Mouse (Mus musculus): ENCODE results near the gene Naa80. TPM values are rescaled to one million over a fixed set of nuclear protein-coding genes. Genes with fewer than 3 reads are reported as not detected.
A peak's percentile ranks its signal among the peaks of the same experiment; 100 is the strongest.

Gene Naa80
- polyA plus RNA-seq, 1 experiment = 34.1 TPM

DNA sequence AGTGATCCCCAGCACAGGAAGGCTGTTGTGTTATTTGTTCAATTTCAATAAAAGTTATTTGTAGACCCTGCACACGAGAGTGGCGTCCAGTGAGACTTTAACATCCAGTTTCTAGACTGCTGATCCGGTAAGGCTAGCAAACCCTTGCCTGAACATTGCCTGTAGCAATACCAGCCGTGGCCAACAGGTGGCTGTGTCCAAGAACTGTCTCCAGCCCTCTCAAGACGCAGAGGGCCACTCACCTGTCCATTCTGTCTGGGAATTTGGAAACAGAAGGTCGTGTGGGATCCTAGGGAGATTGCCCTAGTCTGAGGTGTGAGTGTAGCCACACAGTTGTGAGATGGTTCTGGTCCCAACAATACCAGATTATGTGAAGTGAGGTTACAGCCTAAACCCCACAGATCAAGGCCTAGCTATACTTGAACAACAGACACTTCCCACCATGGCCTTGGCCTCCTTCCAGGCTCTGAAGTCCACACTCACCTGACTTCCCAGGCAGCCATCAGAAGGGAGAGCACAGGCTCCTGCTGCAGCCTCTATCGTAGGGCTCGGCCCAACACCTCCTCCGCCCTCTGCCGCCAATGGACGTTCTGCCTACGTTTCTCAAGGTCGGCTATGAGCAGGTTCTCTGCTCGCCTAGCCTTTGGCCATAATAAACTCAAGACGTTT, 12.5 kb upstream of the Naa80 start:
- Histone ChIP-seq H3K4me1 (ENCODE audit: control insufficient read depth, insufficient read depth, insufficient read length) (peaks cover 17% of the 10 kb centered on the region; the same call in 1 of the 2 replicates), H3K27me3 (ENCODE audit: control insufficient read depth, insufficient read depth, low read length) (no peaks in the 10 kb centered on the region), H3K27ac (ENCODE audit: insufficient read depth, low read length) (peak overlapping the region; percentile 12; the same call in 1 of the 2 replicates), H3K4me3 (ENCODE audit: extremely low read depth, insufficient read depth, insufficient read length) (no peak overlapping the region), H3K36me3 (ENCODE audit: control insufficient read depth, insufficient read depth, low read length) (peaks cover 7% of the 10 kb centered on the region)
- WGBS = 58% methylated on average over 15 of the region's 15 CpGs
- no peak for TF ChIP-seq POLR2A (IDR thresholded peaks at IDR 0.05; ENCODE audit: low read depth, low read length)
- peak; percentile 76; the same call in 1 of the 2 replicates for TF ChIP-seq CTCF (IDR thresholded peaks at IDR 0.05; ENCODE audit: extremely low read depth, insufficient read depth, insufficient read length, insufficient replicate concordance)
- DNase-seq (ENCODE audit: low read depth in 1 of 2, low spot score in 2 of 2) = peak in 1 of 2 experiments; percentile 78

GRCm38 (mm10) chr9:107566855-107567254, 11.8 kb upstream of the Naa80 start:
- Histone ChIP-seq H3K27ac (ENCODE audit: insufficient read depth, low read length) (peak overlapping the region; percentile 24; the same call in 1 of the 2 replicates), H3K36me3 (ENCODE audit: control insufficient read depth, insufficient read depth, low read length) (peaks cover 2% of the 10 kb centered on the region), H3K4me3 (ENCODE audit: extremely low read depth, insufficient read depth, insufficient read length) (no peak overlapping the region), H3K27me3 (ENCODE audit: control insufficient read depth, insufficient read depth, low read length) (no peaks in the 10 kb centered on the region), H3K4me1 (ENCODE audit: control insufficient read depth, insufficient read depth, insufficient read length) (peaks cover 17% of the 10 kb centered on the region; the same call in 1 of the 2 replicates)
- WGBS = 68% methylated on average over 3 of the region's 3 CpGs
- TF ChIP-seq CTCF (IDR thresholded peaks at IDR 0.05; ENCODE audit: extremely low read depth, insufficient read depth, insufficient read length, insufficient replicate concordance) = no peak
- TF ChIP-seq POLR2A (IDR thresholded peaks at IDR 0.05; ENCODE audit: low read depth, low read length) = no peak
- no peak for DNase-seq (ENCODE audit: low read depth in 1 of 2, low spot score in 2 of 2)

DNA sequence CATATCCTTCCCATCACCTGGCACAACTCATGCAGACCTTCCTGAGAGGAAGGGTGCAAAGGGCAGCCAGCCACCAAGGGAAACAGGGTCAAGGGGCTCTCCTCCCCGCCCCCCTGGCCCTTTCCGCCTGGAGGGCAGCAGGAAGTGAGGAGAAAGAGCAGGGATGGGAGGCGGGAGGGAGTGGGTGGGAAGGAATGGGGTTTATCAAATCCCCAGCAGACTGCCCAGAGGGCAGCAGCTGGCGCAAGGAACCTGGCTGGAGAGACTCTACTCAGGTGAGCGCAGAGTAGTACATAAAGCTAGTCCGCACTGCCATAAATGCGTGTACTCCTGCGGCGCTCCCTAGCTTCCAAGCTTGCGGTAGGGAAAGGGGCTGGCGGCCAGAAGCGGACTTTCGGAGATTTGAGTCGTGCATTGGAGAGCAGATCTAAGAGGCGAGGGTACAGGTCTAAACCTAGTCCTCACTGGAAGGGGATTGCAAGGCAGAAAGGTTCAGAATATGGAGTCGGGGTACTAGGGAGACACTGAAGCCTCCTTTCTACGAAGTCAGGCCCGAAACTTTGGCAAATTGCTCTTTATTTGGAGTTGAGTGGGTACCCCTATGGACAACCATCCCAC, 10.9 kb upstream of the Naa80 start, which contains the start of gene Hyal2:
Gene Hyal2 (plus strand): TSS at position 244 of the 618 bp plus-strand sequence.
- peak within 1 kb of the TSS; percentile 88 for H3K4me3 ChIP-seq (ENCODE audit: extremely low read depth, insufficient read depth, insufficient read length)
- no peak for DNase-seq (ENCODE audit: low read depth in 1 of 2, low spot score in 2 of 2)
- 74% methylated on average over 18 of the region's 18 CpGs for WGBS
- no peaks in the 10 kb centered on the region; the same call in 1 of the 2 replicates for H3K36me3 ChIP-seq (ENCODE audit: control insufficient read depth, insufficient read depth, low read length)
- no peaks in the 10 kb centered on the region for H3K27me3 ChIP-seq (ENCODE audit: control insufficient read depth, insufficient read depth, low read length)
- H3K4me1 ChIP-seq (ENCODE audit: control insufficient read depth, insufficient read depth, insufficient read length) = peaks cover 17% of the 10 kb centered on the region; the same call in 1 of the 2 replicates
- H3K27ac ChIP-seq (ENCODE audit: insufficient read depth, low read length) = peak within 1 kb of the TSS; percentile 62
- TF ChIP-seq POLR2A (IDR thresholded peaks at IDR 0.05; ENCODE audit: low read depth, low read length) (no peak), CTCF (IDR thresholded peaks at IDR 0.05; ENCODE audit: extremely low read depth, insufficient read depth, insufficient read length, insufficient replicate concordance) (no peak)

DNA sequence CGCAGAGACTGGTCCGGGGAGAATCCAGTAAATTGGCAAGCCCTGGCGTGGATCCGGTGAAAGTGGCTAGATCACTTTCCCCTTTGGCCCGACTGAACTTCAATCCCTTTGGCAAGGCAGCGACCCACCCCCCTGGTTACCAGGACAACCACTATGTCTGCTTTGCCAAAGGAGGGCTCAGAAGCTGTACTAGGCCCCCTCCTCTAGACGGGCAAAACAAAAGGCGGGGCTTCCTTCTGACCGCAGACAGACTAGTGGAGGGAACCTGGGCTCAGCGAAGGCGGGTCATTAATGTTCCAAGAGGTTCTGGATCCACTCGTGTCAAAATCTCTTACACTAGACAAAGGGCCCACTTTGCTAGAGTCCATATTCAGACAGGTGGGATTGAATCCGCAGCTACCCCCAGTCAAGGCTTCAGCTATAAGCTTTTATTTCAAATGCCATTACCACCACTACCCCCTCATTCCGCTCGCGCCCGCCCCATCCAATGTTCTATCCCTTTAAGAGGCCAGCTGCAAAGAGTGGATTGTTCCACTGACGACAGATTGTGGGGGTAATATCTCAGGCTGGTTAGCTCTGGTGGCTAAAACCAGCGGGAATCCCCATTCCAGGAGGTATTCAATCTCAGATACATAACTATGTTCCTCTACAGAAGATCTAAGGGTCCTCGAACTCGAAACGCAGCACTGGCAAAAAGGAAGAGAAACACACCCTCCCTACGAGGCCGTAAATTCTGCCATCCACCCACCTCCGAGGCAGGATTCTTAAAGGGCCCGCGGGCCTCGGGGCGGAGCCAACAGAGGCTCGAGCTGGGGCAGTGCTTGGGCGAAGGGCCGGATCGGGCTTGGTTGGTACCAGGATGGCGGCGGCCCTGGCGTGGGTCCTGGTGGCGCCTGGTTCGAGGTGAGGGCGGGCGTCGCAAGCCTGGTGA, 10.1 kb upstream of the Naa80 start:
- peaks cover 15% of the 10 kb centered on the region; the same call in 1 of the 2 replicates for H3K4me1 ChIP-seq (ENCODE audit: control insufficient read depth, insufficient read depth, insufficient read length)
- no peak for TF ChIP-seq CTCF (IDR thresholded peaks at IDR 0.05; ENCODE audit: extremely low read depth, insufficient read depth, insufficient read length, insufficient replicate concordance)
- TF ChIP-seq POLR2A (IDR thresholded peaks at IDR 0.05; ENCODE audit: low read depth, low read length) = no peak; the same call in 1 of the 2 replicates
- peak overlapping the region; percentile 88 for H3K4me3 ChIP-seq (ENCODE audit: extremely low read depth, insufficient read depth, insufficient read length)
- no peaks in the 10 kb centered on the region; the same call in 1 of the 2 replicates for H3K36me3 ChIP-seq (ENCODE audit: control insufficient read depth, insufficient read depth, low read length)
- peak; percentile 79 to 80 for DNase-seq (ENCODE audit: low read depth in 1 of 2, low spot score in 2 of 2)
- no peaks in the 10 kb centered on the region for H3K27me3 ChIP-seq (ENCODE audit: control insufficient read depth, insufficient read depth, low read length)
- WGBS = 2% methylated on average over 41 of the region's 41 CpGs
- peak overlapping the region; percentile 62 for H3K27ac ChIP-seq (ENCODE audit: insufficient read depth, low read length)

GRCm38 (mm10) chr9:107569270-107569669, 9.4 kb upstream of the Naa80 start:
- Histone ChIP-seq H3K27ac (ENCODE audit: insufficient read depth, low read length) (peak overlapping the region; percentile 43; the same call in 1 of the 2 replicates), H3K4me1 (ENCODE audit: control insufficient read depth, insufficient read depth, insufficient read length) (peaks cover 9% of the 10 kb centered on the region; the same call in 1 of the 2 replicates), H3K27me3 (ENCODE audit: control insufficient read depth, insufficient read depth, low read length) (no peaks in the 10 kb centered on the region), H3K4me3 (ENCODE audit: extremely low read depth, insufficient read depth, insufficient read length) (peak overlapping the region; percentile 88), H3K36me3 (ENCODE audit: control insufficient read depth, insufficient read depth, low read length) (no peaks in the 10 kb centered on the region; the same call in 1 of the 2 replicates)
- 0% methylated on average over 23 of the region's 23 CpGs for WGBS
- DNase-seq (ENCODE audit: low read depth in 1 of 2, low spot score in 2 of 2) = no peak
- TF ChIP-seq CTCF (IDR thresholded peaks at IDR 0.05; ENCODE audit: extremely low read depth, insufficient read depth, insufficient read length, insufficient replicate concordance) (no peak), POLR2A (IDR thresholded peaks at IDR 0.05; ENCODE audit: low read depth, low read length) (no peak)

- H3K27ac ChIP-seq (ENCODE audit: insufficient read depth, low read length) = no peak overlapping the region
- no peak for DNase-seq (ENCODE audit: low read depth in 1 of 2, low spot score in 2 of 2)
- H3K4me1 ChIP-seq (ENCODE audit: control insufficient read depth, insufficient read depth, insufficient read length) = peaks cover 9% of the 10 kb centered on the region; the same call in 1 of the 2 replicates
- WGBS = 79% methylated on average over 13 of the region's 13 CpGs
- no peaks in the 10 kb centered on the region; the same call in 1 of the 2 replicates for H3K36me3 ChIP-seq (ENCODE audit: control insufficient read depth, insufficient read depth, low read length)
- no peaks in the 10 kb centered on the region for H3K27me3 ChIP-seq (ENCODE audit: control insufficient read depth, insufficient read depth, low read length)
- TF ChIP-seq POLR2A (IDR thresholded peaks at IDR 0.05; ENCODE audit: low read depth, low read length) = no peak
- no peak overlapping the region; the same call in 1 of the 2 replicates for H3K4me3 ChIP-seq (ENCODE audit: extremely low read depth, insufficient read depth, insufficient read length)
These were observed 8.7 kb upstream of the Naa80 start for GRCm38 (mm10) chr9:107570016-107570415.
